Mouse (Mus musculus): ENCODE measurements at regions not wholly inside any gene's neighbourhood (a gene's known extent, or its start where the extent isn't known, plus 50 kb on each side); places are given as distances from the start of the nearest gene placed in this dataset.

DNA sequence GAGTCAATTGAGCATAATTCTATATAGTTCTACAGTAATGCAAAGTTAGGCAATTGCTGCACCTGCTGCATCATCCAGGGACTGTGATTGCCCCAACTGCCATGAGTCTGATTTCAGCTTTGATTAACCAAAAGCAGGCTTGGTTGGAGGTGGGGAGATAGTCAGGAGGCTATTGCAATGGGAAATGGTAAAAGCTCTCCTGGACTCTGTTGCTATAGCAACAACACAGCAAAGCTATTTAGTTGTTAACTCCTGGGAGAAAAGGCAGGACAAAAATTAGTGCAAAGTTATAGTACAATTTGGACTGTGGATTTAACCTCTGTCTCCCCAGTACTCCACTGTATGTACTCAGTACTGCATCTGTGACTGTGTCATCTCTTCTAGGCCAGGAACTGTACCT, 51.7 kb upstream of the Rasgrf1 start:
- DNase-seq (ENCODE audit: low read depth, low spot score), result no peak
- no peaks in the 10 kb centered on the region for H3K36me3 ChIP-seq (ENCODE audit: control insufficient read depth, insufficient read depth, low read length, poor library complexity, severe bottlenecking)

DNA sequence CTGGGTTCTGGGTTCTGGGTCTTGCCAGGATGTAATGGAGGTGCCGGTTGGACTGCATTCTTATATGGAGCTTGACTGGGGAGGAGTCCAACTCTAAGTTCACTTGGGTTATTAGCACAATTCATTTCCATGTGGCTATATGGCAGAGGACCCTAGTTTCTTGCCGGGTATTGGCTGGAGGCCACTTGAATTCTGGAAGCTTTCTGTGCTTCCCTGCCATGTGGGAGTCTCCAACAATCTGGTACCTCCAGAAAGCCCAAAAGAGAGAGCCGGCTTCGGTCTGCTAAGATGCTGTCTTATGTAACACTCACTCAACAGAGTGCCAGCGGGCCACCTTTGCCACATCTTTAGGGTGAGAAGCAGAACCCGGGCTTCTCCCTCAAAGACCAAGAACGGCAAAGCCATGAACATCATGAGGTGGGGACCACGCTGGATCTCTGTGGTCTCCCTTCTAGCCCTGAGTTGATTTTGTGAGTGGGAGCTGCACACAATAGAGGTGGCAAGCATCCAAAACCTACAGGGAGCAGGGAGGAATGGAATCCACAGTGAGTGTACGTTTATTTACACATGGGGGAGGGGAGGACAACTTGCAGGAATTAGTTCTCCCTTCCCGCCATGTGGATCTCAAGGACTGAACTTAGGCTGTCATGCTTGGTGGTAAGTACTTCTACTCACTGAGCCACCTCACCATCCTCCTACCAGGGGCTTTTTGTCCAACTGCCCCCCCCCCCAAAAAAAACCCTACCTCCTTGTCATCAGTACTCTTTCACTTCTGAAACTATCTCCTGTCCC, 59.0 kb upstream of the Rasgrf1 start:
- H3K27me3 ChIP-seq (ENCODE audit: control insufficient read depth, insufficient read depth, low read length, poor library complexity, severe bottlenecking), result no peaks in the 10 kb centered on the region
- DNase-seq (ENCODE audit: low read depth, low spot score), result no peak

More for the DNA sequence above, 51.7 kb upstream of the Rasgrf1 start:
- no peaks in the 10 kb centered on the region for H3K27me3 ChIP-seq (ENCODE audit: control insufficient read depth, insufficient read depth, low read length, poor library complexity, severe bottlenecking)

GRCm38 (mm10) chr9:89849947-89850346, 59.8 kb upstream of the Rasgrf1 start:
- Histone ChIP-seq H3K36me3 (ENCODE audit: control insufficient read depth, insufficient read depth, low read length, poor library complexity, severe bottlenecking) (no peaks in the 10 kb centered on the region), H3K27me3 (ENCODE audit: control insufficient read depth, insufficient read depth, low read length, poor library complexity, severe bottlenecking) (no peaks in the 10 kb centered on the region)
- no peak for DNase-seq (ENCODE audit: low read depth, low spot score)

More for the DNA sequence above, 59.0 kb upstream of the Rasgrf1 start:
- H3K36me3 ChIP-seq (ENCODE audit: control insufficient read depth, insufficient read depth, low read length, poor library complexity, severe bottlenecking), result no peaks in the 10 kb centered on the region

GRCm38 (mm10) chr9:89848571-89848970, 61.1 kb upstream of the Rasgrf1 start:
- no peak for DNase-seq (ENCODE audit: low read depth, low spot score)
- Histone ChIP-seq H3K27me3 (ENCODE audit: control insufficient read depth, insufficient read depth, low read length, poor library complexity, severe bottlenecking) (no peaks in the 10 kb centered on the region), H3K36me3 (ENCODE audit: control insufficient read depth, insufficient read depth, low read length, poor library complexity, severe bottlenecking) (no peaks in the 10 kb centered on the region)

DNA sequence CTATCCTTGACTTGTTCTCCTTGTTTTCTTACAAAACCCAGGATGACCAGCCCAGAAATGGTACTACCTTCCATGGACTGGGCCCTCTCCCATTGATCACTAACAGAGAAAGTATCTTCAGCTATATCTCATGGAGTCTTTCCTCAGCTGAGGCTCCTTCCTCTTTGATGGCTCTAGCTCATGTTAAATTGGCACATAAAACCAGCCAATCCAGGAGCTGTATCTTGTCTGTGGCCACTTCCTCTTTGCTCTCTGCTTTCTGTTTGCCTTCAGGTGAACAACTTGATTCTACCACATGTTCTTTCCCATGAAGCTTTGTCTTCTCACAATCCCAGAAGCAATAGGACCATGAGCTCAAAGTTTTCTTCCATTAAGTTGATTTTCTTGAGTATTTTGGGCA, 62.7 kb upstream of the Rasgrf1 start:
- peak; percentile 50 for DNase-seq (ENCODE audit: low read depth, low spot score)
- Histone ChIP-seq H3K36me3 (ENCODE audit: control insufficient read depth, insufficient read depth, low read length, poor library complexity, severe bottlenecking) (no peaks in the 10 kb centered on the region), H3K27me3 (ENCODE audit: control insufficient read depth, insufficient read depth, low read length, poor library complexity, severe bottlenecking) (no peaks in the 10 kb centered on the region)

GRCm38 (mm10) chr9:89842776-89843089, 67.0 kb upstream of the Rasgrf1 start:
- H3K27me3 ChIP-seq (ENCODE audit: control insufficient read depth, insufficient read depth, low read length, poor library complexity, severe bottlenecking), result no peaks in the 10 kb centered on the region
- H3K36me3 ChIP-seq (ENCODE audit: control insufficient read depth, insufficient read depth, low read length, poor library complexity, severe bottlenecking), result no peaks in the 10 kb centered on the region
- peak; percentile 84 for DNase-seq (ENCODE audit: low read depth, low spot score)

GRCm38 (mm10) chr9:89841866-89842775, 67.6 kb upstream of the Rasgrf1 start:
- no peaks in the 10 kb centered on the region for H3K27me3 ChIP-seq (ENCODE audit: control insufficient read depth, insufficient read depth, low read length, poor library complexity, severe bottlenecking)
- no peaks in the 10 kb centered on the region for H3K36me3 ChIP-seq (ENCODE audit: control insufficient read depth, insufficient read depth, low read length, poor library complexity, severe bottlenecking)
- no peak for DNase-seq (ENCODE audit: low read depth, low spot score)

DNA sequence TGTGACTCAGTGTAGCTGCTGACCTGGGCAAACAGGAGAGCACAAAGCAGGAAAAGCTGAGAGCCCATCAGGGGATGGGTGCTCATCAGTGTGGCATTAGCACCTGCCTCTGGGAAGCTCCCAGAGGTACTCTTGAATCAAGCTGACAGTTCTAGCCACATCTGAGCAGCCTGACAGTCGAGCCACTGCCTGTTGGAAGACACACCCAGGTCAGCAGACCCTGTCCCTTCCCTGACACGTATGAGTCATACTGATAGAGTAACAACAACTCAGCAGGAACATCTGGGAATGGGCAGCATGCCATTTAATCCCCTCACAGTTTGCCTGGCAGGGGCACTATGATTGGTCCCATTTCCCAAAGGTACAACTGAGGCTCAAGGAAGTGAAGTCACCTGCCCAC, 68.3 kb upstream of the Rasgrf1 start:
- H3K27me3 ChIP-seq (ENCODE audit: control insufficient read depth, insufficient read depth, low read length, poor library complexity, severe bottlenecking), result no peaks in the 10 kb centered on the region
- DNase-seq (ENCODE audit: low read depth, low spot score), result no peak
- H3K36me3 ChIP-seq (ENCODE audit: control insufficient read depth, insufficient read depth, low read length, poor library complexity, severe bottlenecking), result no peaks in the 10 kb centered on the region

DNA sequence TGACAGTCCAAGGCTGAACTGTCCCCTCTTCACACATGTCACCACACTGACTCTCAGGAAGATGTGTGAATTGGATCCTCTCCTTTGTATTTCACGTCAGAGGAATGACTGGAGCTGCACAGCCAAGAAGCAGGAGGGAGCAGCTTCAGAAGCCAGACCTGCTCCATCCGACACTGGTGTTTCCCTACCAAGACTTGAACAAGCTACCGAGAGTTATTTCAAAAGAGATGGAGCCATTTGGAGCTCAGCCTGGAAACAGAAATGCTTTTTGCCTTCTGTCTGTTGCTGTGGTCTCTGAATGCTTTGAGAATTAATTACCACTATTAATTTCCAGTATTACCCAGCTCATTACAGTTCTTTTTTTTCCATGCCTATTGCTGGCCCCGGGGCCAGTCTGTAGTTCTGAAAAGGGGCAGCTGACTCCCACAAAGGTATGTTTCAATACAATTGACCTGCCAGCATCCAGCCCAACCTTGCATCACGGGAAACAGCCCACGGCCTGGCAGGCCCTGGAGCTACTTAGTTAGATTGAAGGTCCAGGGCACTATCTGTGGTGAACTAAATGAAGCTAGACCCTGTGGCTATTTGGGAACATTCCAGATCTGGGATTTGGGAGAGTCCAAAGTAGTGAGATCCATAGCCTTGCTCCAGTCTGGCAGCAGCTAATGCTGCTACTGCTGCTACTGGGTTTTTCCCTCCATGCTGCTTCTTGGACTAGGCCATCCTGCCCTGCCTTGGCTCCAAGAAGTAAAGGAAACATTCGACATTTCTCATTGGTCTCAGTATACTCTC, 73.1 kb upstream of the Rasgrf1 start:
- no peaks in the 10 kb centered on the region for H3K36me3 ChIP-seq (ENCODE audit: control insufficient read depth, insufficient read depth, low read length, poor library complexity, severe bottlenecking)
- no peaks in the 10 kb centered on the region for H3K27me3 ChIP-seq (ENCODE audit: control insufficient read depth, insufficient read depth, low read length, poor library complexity, severe bottlenecking)
- DNase-seq (ENCODE audit: low read depth, low spot score), result no peak

DNA sequence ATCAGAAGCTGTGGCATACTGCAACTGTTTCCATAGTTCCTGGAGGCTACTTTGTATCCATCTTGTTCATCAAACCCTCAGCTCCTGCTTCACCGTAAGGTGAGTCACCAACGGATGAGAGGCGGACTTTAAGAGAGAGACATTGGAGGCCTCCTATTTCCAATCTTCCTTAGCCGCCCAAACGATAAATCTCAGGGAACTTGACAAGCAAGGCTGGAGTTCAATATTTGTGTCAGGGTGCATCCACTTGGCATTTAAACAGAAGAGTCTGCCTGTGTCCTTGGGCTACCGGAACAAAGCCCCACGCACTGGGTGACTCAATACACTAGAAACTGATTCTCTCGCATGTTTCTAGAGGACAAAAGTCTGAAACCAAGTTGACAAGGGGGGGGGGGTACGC, 76.1 kb upstream of the Rasgrf1 start:
- DNase-seq (ENCODE audit: low read depth, low spot score), result no peak
- H3K27me3 ChIP-seq (ENCODE audit: control insufficient read depth, insufficient read depth, low read length, poor library complexity, severe bottlenecking), result no peaks in the 10 kb centered on the region
- no peaks in the 10 kb centered on the region for H3K36me3 ChIP-seq (ENCODE audit: control insufficient read depth, insufficient read depth, low read length, poor library complexity, severe bottlenecking)

DNA sequence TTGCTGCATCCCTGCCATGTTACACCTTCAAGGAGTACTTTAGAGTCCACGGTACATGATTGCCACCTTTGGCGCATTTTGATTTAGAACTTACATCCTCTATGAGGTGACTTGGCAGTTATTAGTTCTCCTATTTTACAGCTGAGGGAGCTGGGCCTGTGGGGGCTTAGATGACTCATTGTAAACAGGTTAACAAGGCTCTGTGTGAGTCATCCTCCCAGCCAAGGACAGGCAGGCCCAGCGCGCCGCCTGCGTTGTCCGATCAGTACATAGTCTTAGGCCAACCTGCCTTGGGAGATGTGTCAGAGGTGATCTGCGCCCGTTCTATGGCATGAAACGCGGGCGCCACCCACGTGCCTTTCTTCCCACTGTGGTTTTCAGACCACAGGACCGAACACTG, 77.9 kb upstream of the Rasgrf1 start:
- Histone ChIP-seq H3K36me3 (ENCODE audit: control insufficient read depth, insufficient read depth, low read length, poor library complexity, severe bottlenecking) (no peaks in the 10 kb centered on the region), H3K27me3 (ENCODE audit: control insufficient read depth, insufficient read depth, low read length, poor library complexity, severe bottlenecking) (no peaks in the 10 kb centered on the region)
- DNase-seq (ENCODE audit: low read depth, low spot score), result peak; percentile 60

GRCm38 (mm10) chr9:89828156-89828555, 81.6 kb upstream of the Rasgrf1 start:
- no peak for DNase-seq (ENCODE audit: low read depth, low spot score)
- no peaks in the 10 kb centered on the region for H3K27me3 ChIP-seq (ENCODE audit: control insufficient read depth, insufficient read depth, low read length, poor library complexity, severe bottlenecking)
- no peaks in the 10 kb centered on the region for H3K36me3 ChIP-seq (ENCODE audit: control insufficient read depth, insufficient read depth, low read length, poor library complexity, severe bottlenecking)

- no peak for DNase-seq (ENCODE audit: low read depth, low spot score)
- no peaks in the 10 kb centered on the region for H3K36me3 ChIP-seq (ENCODE audit: control insufficient read depth, insufficient read depth, low read length, poor library complexity, severe bottlenecking)
- no peaks in the 10 kb centered on the region for H3K27me3 ChIP-seq (ENCODE audit: control insufficient read depth, insufficient read depth, low read length, poor library complexity, severe bottlenecking)
Measured at GRCm38 (mm10) chr9:89827564-89827963, 82.1 kb upstream of the Rasgrf1 start.

- peak; percentile 94 for DNase-seq (ENCODE audit: low read depth, low spot score)
- H3K27me3 ChIP-seq (ENCODE audit: control insufficient read depth, insufficient read depth, low read length, poor library complexity, severe bottlenecking), result no peaks in the 10 kb centered on the region
- H3K36me3 ChIP-seq (ENCODE audit: control insufficient read depth, insufficient read depth, low read length, poor library complexity, severe bottlenecking), result no peaks in the 10 kb centered on the region
Measured at GRCm38 (mm10) chr9:89826712-89827548, 82.8 kb upstream of the Rasgrf1 start.
